Mouse (Mus musculus) layer of hippocampus, adult 18-20 months (tissue): ENCODE measurements around the gene Klhdc8a. TPM values are rescaled to one million over a fixed set of nuclear protein-coding genes. Genes with fewer than 3 reads are reported as not detected.
"Not testable (repeated sequence)": the region's sequence is repeated elsewhere in the genome, so short reads cannot be mapped to it uniquely, and the experiment has no call there.

Experiments used
- DNase-seq, 2 experiments: peaks; one replicate each; pipeline ENCODE4 v3.0.0; 2022; ENCODE audit warnings: low spot score in 2 of 2
- total RNA-seq, 2 experiments: library from RNA; stranded (reverse); gene quantifications; 2 replicates each; pipeline ENCODE4 v1.2.3; 2021

Gene Klhdc8a
- total RNA-seq, 2 experiments from 2014 or later = 4.3 to 5.3 TPM

DNA sequence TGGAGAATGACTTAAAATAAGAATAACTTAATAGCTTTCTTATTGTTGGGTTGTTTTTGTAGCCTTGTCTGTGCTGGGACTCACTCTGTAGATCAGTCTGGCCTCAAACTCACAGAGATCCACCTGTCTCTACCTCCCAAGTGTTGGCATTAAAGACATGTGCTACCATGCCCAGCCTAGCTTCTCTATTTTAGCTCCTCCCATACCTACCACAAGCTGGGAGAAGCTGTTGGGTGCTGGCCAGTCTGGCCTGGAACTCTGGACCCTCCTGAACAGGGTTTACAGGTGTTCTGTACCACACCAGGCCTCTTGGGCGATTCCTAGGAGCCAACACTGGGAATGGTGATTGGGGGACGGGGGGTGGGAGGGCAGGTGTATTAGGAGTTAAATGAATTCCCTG is 44.8 kb downstream of the Klhdc8a start:
- DNase-seq = no peak

DNA sequence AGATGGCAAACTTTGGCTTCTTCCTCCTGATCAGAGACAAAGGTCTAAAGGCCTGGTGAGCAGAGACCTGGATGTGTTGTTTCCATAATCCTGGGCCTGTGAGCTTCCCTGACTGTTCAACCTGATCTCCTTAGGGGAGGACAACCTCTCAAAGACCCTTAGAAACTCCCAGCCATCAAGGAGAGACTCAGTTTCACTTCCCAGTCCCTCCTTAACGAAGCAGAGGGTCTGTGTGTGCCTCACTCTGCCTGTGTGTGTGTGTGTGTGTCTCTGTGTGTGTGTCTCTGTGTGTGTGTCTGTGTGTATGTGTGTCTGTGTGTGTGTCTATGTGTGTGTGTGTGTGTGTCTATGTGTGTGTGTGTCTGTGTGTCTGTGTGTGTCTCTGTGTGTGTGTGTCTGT is 45.2 kb downstream of the Klhdc8a start:
- DNase-seq = no peak

DNA sequence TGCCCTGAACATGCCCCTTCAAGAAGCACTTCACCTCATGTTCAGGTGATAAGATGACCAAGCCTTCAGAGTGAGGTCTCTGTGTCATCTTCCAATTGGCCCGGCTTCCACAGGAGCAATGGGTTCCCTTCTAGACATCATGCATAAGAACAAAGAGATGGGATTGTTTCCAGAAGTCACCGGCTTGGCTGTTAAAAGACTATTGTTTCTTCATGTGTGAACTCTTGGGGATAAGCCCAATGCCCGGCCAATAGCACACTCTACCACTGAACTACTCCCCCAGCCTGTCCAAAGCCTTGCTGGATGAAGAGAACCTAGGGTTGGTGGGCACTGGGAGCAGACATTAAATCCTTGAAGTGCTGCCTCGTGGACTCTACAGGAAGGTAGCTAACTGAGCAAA is 47.1 kb downstream of the Klhdc8a start:
- DNase-seq = no peak

DNA sequence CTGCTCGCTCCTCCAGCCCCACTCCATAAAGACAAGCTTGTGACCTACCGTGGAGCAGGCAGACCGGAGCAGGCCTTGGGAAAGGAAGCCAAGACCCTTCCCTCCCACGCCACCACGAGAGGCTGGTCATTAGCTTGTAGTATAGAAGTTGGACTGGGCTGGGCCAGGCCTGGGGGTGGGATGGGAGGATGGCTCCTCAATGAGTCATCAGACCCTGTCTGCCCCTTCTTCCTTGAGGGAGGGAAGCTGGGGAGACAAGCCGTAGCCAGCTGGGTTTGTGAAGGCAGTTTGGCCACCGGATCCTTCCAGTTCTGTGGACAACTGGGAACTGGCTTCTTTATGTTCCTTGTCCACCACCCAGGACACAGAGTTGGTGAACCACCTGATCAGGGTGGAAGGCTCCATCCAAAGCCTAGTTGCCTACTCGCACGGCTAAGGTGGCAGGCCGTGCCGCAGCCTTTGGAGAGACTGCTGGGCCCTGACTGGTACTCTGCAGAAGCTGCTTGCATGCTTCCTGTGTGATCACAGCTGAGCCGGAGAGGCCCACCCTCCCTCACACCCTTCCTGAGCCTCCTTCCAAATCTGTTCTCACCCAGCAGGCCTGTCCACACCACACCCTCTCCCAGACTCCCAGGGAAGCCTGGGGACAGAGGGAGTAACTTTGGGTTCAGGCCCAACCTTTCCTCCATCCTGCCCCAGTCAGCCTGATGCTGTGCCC is 47.9 kb downstream of the Klhdc8a start:
- DNase-seq = no peak

DNA sequence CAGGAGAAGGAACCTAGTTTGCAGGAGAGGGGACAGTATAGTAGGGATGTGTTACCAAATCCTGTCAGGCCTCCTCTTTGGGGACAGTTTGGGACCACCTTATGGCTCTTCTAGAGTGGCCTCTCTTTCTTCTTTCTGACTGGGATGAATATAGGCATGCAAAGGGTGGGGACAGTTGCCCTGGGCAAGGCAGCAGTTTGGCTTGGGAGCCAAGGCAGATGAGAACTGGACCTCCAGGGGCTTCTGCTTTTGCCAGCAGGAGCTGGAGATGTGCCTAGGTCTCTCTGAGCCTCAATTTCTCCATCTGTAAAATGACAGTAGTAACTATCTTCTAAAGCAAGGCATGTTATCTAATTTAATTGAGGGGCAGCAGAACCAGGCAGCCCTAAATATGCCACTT is 48.5 kb downstream of the Klhdc8a start:
- DNase-seq = no peak

DNA sequence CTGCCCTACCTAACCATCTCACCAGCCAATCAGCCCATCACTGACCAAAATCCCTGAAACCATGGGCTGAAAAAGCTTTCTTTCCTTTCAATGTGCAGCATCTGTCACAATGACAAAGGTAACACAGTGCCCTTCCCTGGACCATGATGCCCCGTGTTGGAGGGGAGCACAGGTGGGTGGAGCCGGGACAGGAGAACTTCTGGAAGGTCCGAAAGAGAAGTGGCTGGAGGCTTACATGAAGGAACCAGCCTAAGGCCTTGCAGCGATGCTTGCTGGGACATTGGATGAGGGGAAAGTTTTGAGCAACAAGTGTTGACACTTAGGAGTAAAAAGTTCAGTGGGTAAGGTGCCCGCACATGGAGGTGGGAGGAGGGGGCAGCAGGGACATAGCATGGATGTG is 50.0 kb downstream of the Klhdc8a start:
- no peak for DNase-seq

DNA sequence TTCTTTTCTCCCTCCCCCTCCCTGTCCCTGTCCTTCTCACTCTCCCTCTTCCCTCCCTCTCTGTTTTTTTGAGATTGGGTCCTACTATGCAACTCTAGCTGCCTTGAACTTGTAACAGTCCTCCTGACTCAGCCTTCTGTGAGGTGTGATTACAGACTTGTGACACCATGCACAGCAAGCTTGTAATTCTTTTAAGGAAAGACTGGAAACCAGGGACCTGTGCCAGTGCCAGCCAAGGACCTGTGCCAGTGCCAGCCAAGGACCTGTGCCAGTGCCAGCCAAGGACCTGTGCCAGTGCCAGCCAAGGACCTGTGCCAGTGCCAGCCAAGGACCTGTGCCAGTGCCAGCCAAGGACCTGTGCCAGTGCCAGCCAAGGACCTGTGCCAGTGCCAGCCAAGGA is 50.6 kb downstream of the Klhdc8a start:
- DNase-seq = not testable (repeated sequence)

DNA sequence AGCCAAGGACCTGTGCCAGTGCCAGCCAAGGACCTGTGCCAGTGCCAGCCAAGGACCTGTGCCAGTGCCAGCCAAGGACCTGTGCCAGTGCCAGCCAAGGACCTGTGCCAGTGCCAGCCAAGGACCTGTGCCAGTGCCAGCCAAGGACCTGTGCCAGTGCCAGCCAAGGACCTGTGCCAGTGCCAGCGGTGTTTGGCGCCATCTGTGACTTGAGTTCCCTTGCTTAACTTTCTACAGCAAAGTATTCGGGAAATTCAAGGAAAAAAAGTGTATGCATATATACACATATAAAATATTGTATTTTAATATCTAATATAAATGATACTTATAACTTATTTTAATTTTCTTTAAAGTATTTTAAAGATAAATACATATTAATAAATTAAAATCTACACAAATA is 51.2 kb downstream of the Klhdc8a start:
- DNase-seq = not testable (repeated sequence)

DNA sequence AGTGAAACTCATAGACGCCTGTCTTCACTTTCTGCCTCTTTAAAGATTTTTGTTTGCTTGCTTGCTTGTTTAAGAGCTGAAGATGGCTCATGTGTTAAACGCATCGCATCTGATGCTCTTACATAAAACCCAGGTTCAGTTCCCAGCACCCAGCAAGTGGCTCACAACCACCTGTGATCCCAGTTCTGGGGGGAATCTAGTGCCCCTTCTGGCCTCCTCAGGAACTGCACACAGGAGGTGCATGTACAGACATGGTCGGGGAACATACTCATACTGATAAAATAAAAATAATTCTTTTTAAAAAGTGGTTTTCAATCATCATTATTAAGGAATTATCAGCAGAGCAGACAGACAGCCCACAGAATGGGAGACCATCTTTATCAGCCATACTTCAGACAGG is 52.6 kb downstream of the Klhdc8a start:
- DNase-seq = no peak

DNA sequence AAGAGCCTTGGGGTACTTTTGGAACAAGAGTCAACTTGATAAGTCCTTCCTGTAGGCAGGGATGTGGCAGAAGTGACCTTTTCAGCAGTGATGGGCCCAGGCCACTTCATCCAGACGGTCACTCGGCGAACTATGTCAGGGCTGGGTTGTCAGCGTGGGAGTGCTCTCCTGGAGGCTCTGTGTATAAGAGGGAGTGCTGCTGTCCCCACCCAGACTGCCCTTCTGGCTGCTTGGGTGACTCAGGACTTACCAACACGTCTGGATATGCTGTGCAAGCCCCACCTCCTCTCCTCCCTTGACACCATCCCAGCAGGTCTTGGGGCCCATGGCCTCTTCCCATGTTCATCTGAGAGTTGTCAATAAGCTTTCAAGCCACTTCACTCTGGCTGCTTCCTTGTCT is 55.0 kb downstream of the Klhdc8a start:
- no peak for DNase-seq

DNA sequence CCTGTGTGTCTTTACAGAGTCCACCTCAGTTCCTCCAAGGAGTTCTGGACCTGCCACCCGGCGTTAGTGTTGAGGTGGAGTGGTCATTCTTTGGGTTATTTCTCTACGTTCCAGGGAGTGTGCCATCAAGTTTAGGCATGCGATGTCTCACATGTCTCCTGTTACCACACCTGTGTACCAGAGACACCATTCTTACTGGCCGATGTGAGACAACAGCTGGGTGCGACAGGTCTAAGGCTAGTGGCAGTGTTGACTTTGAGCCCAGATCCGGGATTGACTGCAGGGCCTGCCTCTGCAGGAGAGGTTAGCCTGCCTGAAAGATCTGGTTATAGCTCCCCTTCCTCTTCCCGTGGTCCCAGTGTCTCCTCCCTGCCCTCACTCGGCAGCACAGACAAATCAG is 55.8 kb downstream of the Klhdc8a start:
- no peak for DNase-seq

DNA sequence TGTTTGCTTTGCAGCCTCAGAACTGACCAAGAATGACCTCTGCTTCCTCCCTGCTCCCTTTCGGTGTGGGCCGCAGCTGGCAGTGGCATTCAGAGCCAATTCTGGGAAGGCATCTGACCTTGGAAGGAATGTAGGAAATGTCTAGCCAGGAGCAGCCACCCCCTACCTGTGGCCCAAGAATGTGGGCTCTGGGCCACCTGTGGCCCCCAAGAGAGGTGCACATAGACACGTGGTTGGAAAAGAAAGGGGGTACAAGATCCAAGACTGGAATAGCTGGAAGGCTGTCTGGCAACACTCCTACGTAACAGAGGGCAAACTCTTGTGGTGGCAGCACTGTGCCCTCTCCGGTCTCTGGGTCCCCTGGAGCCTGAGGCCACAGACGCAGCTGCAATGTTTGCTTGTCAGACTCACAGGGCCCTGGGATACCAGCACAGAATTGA is 56.8 kb downstream of the Klhdc8a start:
- DNase-seq = no peak

DNA sequence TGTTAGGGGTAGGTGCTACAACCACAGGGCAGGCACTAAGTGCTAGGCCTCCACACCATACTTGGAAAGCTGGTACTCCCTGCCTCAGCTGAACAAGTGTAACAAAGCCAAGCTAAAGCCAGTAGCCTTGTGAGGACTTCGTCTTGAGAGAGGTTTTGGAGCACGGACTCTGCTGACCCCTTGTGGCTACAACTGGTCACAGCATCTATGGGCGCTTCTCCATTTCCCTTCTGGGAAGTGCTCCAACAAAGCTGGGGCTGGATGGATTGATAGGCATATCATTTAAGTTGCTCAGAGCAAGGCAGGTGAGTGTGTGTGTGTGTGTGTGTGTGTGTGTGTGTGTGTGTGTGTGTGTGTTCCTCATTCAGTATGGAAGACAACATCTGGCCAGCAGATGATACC is 57.4 kb downstream of the Klhdc8a start:
- DNase-seq = peak; percentile 79 to 92

DNA sequence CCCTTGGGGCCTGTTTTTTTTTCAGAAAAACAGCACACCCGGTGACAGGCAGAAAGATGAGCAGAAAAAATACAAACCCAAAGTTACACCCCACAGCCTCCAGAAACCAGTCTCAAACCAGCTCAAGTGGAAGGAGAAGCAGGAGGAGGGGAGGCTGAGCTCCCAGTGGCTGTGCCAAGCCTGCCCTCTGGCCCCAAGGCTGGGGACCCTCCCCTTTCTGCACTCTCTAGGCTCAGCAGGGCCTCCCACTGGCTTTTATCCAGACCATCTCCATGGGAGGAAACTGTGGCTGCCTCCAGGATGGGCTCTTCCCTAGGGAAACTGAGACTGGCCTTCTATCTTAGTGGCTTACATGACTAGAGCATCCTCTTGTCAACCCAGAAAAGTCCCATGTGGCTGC is 58.4 kb downstream of the Klhdc8a start:
- no peak for DNase-seq

Other genes with a start within 250 kb of the Klhdc8a start
- gene Mfsd4a, start 230.6 kb upstream of the Klhdc8a start, total RNA-seq = 10 to 100 TPM; 66.4 to 79.3 TPM
- 10 to 100 TPM; 21.7 to 29.2 TPM for gene Cdk18, start 158.9 kb upstream of the Klhdc8a start, total RNA-seq
- gene Lemd1, start 107.2 kb upstream of the Klhdc8a start, total RNA-seq = under 1 TPM in 1 of 2 experiments, not detected in 1; 0.32 TPM
- under 1 TPM; 0.45 to 0.48 TPM for gene AC124108.1, start 107.2 kb upstream of the Klhdc8a start, total RNA-seq
- not detected for gene Gm10188, start 68.9 kb upstream of the Klhdc8a start, total RNA-seq
- 1 to 10 TPM; 1.6 to 1.9 TPM for gene Nuak2, start 17.5 kb downstream of the Klhdc8a start, total RNA-seq
- gene Tmcc2, start 92.7 kb downstream of the Klhdc8a start, total RNA-seq = 100 to 1,000 TPM; 250 to 270 TPM
- gene Dstyk, start 118.9 kb downstream of the Klhdc8a start, total RNA-seq = 10 to 100 TPM; 53.2 to 53.9 TPM
- 10 to 100 TPM; 66.1 to 77.7 TPM for gene Rbbp5, start 178.7 kb downstream of the Klhdc8a start, total RNA-seq
- 1 to 10 TPM; 5.3 to 6.3 TPM for gene Tmem81, start 207.6 kb downstream of the Klhdc8a start, total RNA-seq
- 10 to 100 TPM; 68.0 to 84.8 TPM for gene Cntn2, start 244.6 kb downstream of the Klhdc8a start, total RNA-seq